Mouse (Mus musculus): ENCODE measurements around the gene Akr7a5. TPM values are rescaled to one million over a fixed set of nuclear protein-coding genes. Genes with fewer than 3 reads are reported as not detected.

Akr7a5 gene
- polyA plus RNA-seq, 1 experiment from 2014 or later, result 66.5 TPM

Small RNAs within 50 kb of the gene (microRNA-seq; reads per million reads assigned to microRNA genes)
- gene Gm24245 (1.4 reads per million), gene Gm25732 (0.62 reads per million)

Other genes with a start within 250 kb of the Akr7a5 start
- 0.11 and 0.14 TPM in 2 replicates for gene Htr6, start 235.2 kb upstream of the Akr7a5 start, polyA plus RNA-seq (2015; fragmentation: Nextera tagmentation; extraction: Ambion mirVana)
- 22.1 and 32.0 TPM in 2 replicates for gene Nbl1, start 217.8 kb upstream of the Akr7a5 start, polyA plus RNA-seq (2015; fragmentation: Nextera tagmentation; extraction: Ambion mirVana)
- gene Minos1, start 179.6 kb upstream of the Akr7a5 start, polyA plus RNA-seq (2015; fragmentation: Nextera tagmentation; extraction: Ambion mirVana), result 414 and 419 TPM in 2 replicates
- gene Capzb, start 117.8 kb upstream of the Akr7a5 start, polyA plus RNA-seq (2015; fragmentation: Nextera tagmentation; extraction: Ambion mirVana), result 321 and 324 TPM in 2 replicates
- 15.1 and 15.2 TPM in 2 replicates for gene Pqlc2, start within 50 bp of the Akr7a5 start, polyA plus RNA-seq (2015; fragmentation: Nextera tagmentation; extraction: Ambion mirVana)
- 97.9 and 105 TPM in 2 replicates for gene Mrto4, start 41.8 kb downstream of the Akr7a5 start, polyA plus RNA-seq (2015; fragmentation: Nextera tagmentation; extraction: Ambion mirVana)
- 41.0 and 42.0 TPM in 2 replicates for gene Emc1, start 41.8 kb downstream of the Akr7a5 start, polyA plus RNA-seq (2015; fragmentation: Nextera tagmentation; extraction: Ambion mirVana)
- gene Ubr4, start 41.9 kb downstream of the Akr7a5 start, polyA plus RNA-seq (2015; fragmentation: Nextera tagmentation; extraction: Ambion mirVana), result 75.8 and 85.2 TPM in 2 replicates
- 4.4 and 4.6 TPM in 2 replicates for gene Iffo2, start 219.8 kb downstream of the Akr7a5 start, polyA plus RNA-seq (2015; fragmentation: Nextera tagmentation; extraction: Ambion mirVana)